Mouse (Mus musculus): ENCODE results near the gene Scn3a.

- TF ChIP-seq CTCF (conservative IDR thresholded peaks at IDR 0.05; ENCODE audit: low read length): no peak
- no peak for TF ChIP-seq POU5F1 (IDR thresholded peaks at IDR 0.05; ENCODE audit: borderline replicate concordance, low read length)
- TF ChIP-seq NANOG (IDR thresholded peaks at IDR 0.05; ENCODE audit: borderline replicate concordance, low read length): no peak
These were observed 40.4 kb upstream of the Scn3a start for GRCm38 (mm10) chr2:65607813-65608212.

All from E14TG2a.4 (cell line).